Mouse (Mus musculus): Measurements from ENCODE around the gene S100a4.

DNA sequence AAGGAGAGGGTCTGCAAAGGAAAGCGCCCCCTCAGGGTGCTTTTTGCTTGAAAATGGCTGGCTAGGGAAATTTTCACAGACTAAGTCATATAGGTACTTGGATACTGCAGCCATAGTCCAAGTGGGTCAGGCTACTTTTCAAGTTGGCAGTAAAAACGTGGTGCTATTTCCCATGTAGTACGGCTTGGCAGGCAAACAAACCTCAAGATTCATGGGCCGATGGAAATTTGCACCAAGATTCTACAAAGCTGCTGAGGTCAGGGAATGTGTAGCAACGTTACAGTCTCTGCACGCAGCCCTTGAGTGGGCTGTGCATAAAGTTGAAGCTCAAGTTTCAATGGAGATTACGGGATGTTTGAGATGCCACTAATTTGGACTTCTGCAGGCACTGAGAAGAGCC, 24.1 kb upstream of the S100a4 start:
- no peak for TF ChIP-seq EP300 (IDR thresholded peaks at IDR 0.05; ENCODE audit: insufficient read depth, low read depth, low read length)
- TF ChIP-seq POLR2A (IDR thresholded peaks at IDR 0.05; ENCODE audit: insufficient read depth, low read depth, low read length): no peak
